Mouse (Mus musculus): ENCODE results near the gene Gfm1. TPM values are rescaled to one million over a fixed set of nuclear protein-coding genes. Genes with fewer than 3 reads are reported as not detected.
A peak's percentile ranks its signal among the peaks of the same experiment; 100 is the strongest.

Gfm1 gene
- total and polyA plus RNA-seq, 3 experiments = 47.0 to 98.9 (median 74.9) TPM

GRCm38 (mm10) chr3:67447143-67447542 lies 17.2 kb downstream of the Gfm1 start:
- DNase-seq (ENCODE audit: extremely low read depth) = peak; percentile 12
- no peaks in the 10 kb centered on the region for H3K27me3 ChIP-seq (replicated peaks)

GRCm38 (mm10) chr3:67449660-67450059 lies 19.8 kb downstream of the Gfm1 start:
- Histone ChIP-seq H3K9ac (ENCODE audit: insufficient read depth, low read depth) (no peak overlapping the region), H3K4me1 (ENCODE audit: control insufficient read depth in 1 of 2, insufficient read depth in 2 of 2) (no peaks in the 10 kb centered on the region), H3K9me3 (replicated peaks; ENCODE audit: low read length) (peaks cover 2% of the 10 kb centered on the region), H3K27ac (ENCODE audit: insufficient read depth, low read depth) (no peak overlapping the region; the same call in 1 of the 2 replicates), H3K79me2 (replicated peaks; ENCODE audit: control insufficient read depth, extremely low read depth, insufficient read depth, poor library complexity, severe bottlenecking) (no peaks in the 10 kb centered on the region), H3K27me3 (replicated peaks) (no peaks in the 10 kb centered on the region), H3K4me2 (ENCODE audit: insufficient read depth, low read depth, poor library complexity, severe bottlenecking) (no peak overlapping the region), H3K36me3 (replicated peaks in 1 of 2; ENCODE audit: control insufficient read depth in 1 of 2, insufficient read depth in 1 of 2, low read length in 1 of 2) (peaks cover 58 to 89% of the 10 kb centered on the region in 2 experiments), H3K4me3 (replicated peaks in 1 of 3; ENCODE audit: low read depth in 2 of 3, low read length in 2 of 3, poor library complexity in 1 of 3) (no peak overlapping the region)
- in situ Hi-C loops (cut with MboI; ENCODE audit: low pct_ligation_motif_present, low pct_unique_long_range_greater_than_20kb, low sequenced_read_pairs) (no loop called here), dilution Hi-C loops (cut with MboI; ENCODE audit: extremely low pct_ligation_motif_present, extremely low pct_unique_long_range_greater_than_20kb, low sequenced_read_pairs) (no loop called here)
- DNase-seq (ENCODE audit: extremely low read depth) = no peak
- no peak for TF ChIP-seq ETS1 (conservative IDR thresholded peaks at IDR 0.05; ENCODE audit: low read depth, low read length)
- TF ChIP-seq ZKSCAN1 (IDR thresholded peaks at IDR 0.05; ENCODE audit: borderline replicate concordance, low read depth, low read length) = no peak
- no peak for TF ChIP-seq TCF12 (IDR thresholded peaks at IDR 0.05; ENCODE audit: low read depth, low read length)
- TF ChIP-seq SIN3A (IDR thresholded peaks at IDR 0.05; ENCODE audit: low read length) = no peak
- TF ChIP-seq CTCF (conservative IDR thresholded peaks at IDR 0.05 in 1 of 2, IDR thresholded peaks at IDR 0.05 in 1 of 2; ENCODE audit: low read depth in 2 of 2, low read length in 2 of 2) = no peak
- no peak for TF ChIP-seq KAT2A (IDR thresholded peaks at IDR 0.05; ENCODE audit: insufficient replicate concordance, low read length)
- TF ChIP-seq NRF1 (IDR thresholded peaks at IDR 0.05; ENCODE audit: low read depth, low read length) = no peak
- TF ChIP-seq EP300 (IDR thresholded peaks at IDR 0.05; ENCODE audit: low read length) = no peak
- TF ChIP-seq ELF1 (IDR thresholded peaks at IDR 0.05; ENCODE audit: low read depth, low read length) = no peak
- no peak for TF ChIP-seq JUN (IDR thresholded peaks at IDR 0.05; ENCODE audit: insufficient read depth, low read depth, low read length)

More at GRCm38 (mm10) chr3:67447143-67447542, 17.2 kb downstream of the Gfm1 start:
- dilution Hi-C loops (cut with MboI; ENCODE audit: extremely low pct_ligation_motif_present, extremely low pct_unique_long_range_greater_than_20kb, low sequenced_read_pairs) (no loop called here), in situ Hi-C loops (cut with MboI; ENCODE audit: low pct_ligation_motif_present, low pct_unique_long_range_greater_than_20kb, low sequenced_read_pairs) (no loop called here)
- Histone ChIP-seq H3K9ac (ENCODE audit: insufficient read depth, low read depth) (no peak overlapping the region), H3K79me2 (replicated peaks; ENCODE audit: control insufficient read depth, extremely low read depth, insufficient read depth, poor library complexity, severe bottlenecking) (no peaks in the 10 kb centered on the region), H3K27ac (ENCODE audit: insufficient read depth, low read depth) (no peak overlapping the region), H3K4me2 (ENCODE audit: insufficient read depth, low read depth, poor library complexity, severe bottlenecking) (no peak overlapping the region), H3K36me3 (replicated peaks in 1 of 2; ENCODE audit: control insufficient read depth in 1 of 2, insufficient read depth in 1 of 2, low read length in 1 of 2) (peaks cover 59 to 93% of the 10 kb centered on the region in 2 experiments), H3K9me3 (replicated peaks; ENCODE audit: low read length) (peaks cover 2% of the 10 kb centered on the region), H3K4me3 (replicated peaks in 1 of 3; ENCODE audit: low read depth in 2 of 3, low read length in 2 of 3, poor library complexity in 1 of 3) (no peak overlapping the region), H3K4me1 (ENCODE audit: control insufficient read depth in 1 of 2, insufficient read depth in 2 of 2) (no peaks in the 10 kb centered on the region)
- TF ChIP-seq CTCF (conservative IDR thresholded peaks at IDR 0.05 in 1 of 2, IDR thresholded peaks at IDR 0.05 in 1 of 2; ENCODE audit: low read depth in 2 of 2, low read length in 2 of 2) = peak in 1 of 2 experiments; percentile 35; a peak in 2 of 4 replicates
- TF ChIP-seq BHLHE40 (IDR thresholded peaks at IDR 0.05; ENCODE audit: low read depth, low read length) = no peak

DNA sequence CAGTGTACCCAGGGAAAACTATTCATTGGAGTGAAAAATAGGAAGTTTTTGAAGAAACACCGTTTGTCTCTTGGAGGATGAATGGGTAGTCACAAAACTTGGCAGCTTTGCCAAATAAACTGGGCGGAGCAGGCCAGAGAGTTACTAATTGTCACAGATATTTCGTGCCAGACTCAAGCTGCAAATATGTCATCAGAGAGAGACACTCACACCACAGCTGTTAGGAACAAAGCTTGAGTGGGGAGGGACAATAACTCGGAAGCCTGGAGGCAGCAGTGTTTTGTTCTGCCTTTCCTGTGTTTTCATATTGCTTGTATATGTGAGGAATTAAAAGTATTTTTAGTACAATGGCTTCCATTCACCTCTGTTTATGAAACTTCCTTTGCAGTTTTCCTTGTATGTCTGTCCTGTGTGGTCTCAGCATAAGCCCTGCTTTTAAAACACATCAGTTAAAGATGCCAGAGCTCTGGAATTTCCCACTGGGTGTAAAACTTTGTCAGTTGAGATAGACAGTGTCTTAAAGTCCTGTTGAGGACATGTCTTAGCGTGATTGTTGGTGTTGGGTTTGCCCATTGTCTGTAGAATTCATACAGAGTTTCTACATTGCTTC lies 20.8 kb downstream of the Gfm1 start:
- Histone ChIP-seq H3K36me3 (replicated peaks in 1 of 2; ENCODE audit: control insufficient read depth in 1 of 2, insufficient read depth in 1 of 2, low read length in 1 of 2) (peaks cover 65 to 90% of the 10 kb centered on the region in 2 experiments), H3K79me2 (replicated peaks; ENCODE audit: control insufficient read depth, extremely low read depth, insufficient read depth, poor library complexity, severe bottlenecking) (no peaks in the 10 kb centered on the region), H3K9me3 (replicated peaks; ENCODE audit: low read length) (peaks cover 2% of the 10 kb centered on the region), H3K4me1 (ENCODE audit: control insufficient read depth in 1 of 2, insufficient read depth in 2 of 2) (no peaks in the 10 kb centered on the region), H3K4me2 (ENCODE audit: insufficient read depth, low read depth, poor library complexity, severe bottlenecking) (no peak overlapping the region), H3K27me3 (replicated peaks) (no peaks in the 10 kb centered on the region), H3K9ac (ENCODE audit: insufficient read depth, low read depth) (no peak overlapping the region), H3K27ac (ENCODE audit: insufficient read depth, low read depth) (no peak overlapping the region), H3K4me3 (replicated peaks in 1 of 3; ENCODE audit: low read depth in 2 of 3, low read length in 2 of 3, poor library complexity in 1 of 3) (no peak overlapping the region)
- in situ Hi-C loops (cut with MboI; ENCODE audit: low pct_ligation_motif_present, low pct_unique_long_range_greater_than_20kb, low sequenced_read_pairs) = no loop called here
- no peak for DNase-seq (ENCODE audit: extremely low read depth)
- TF ChIP-seq SIN3A (IDR thresholded peaks at IDR 0.05; ENCODE audit: low read length) (no peak), USF2 (conservative IDR thresholded peaks at IDR 0.05; ENCODE audit: low read depth, low read length) (no peak), MEF2A (IDR thresholded peaks at IDR 0.05; ENCODE audit: borderline replicate concordance, low read depth, low read length) (no peak), RCOR1 (conservative IDR thresholded peaks at IDR 0.05; ENCODE audit: low read depth, low read length) (no peak), POLR2A (IDR thresholded peaks at IDR 0.05; ENCODE audit: low read depth, low read length) (no peak), IRF4 (IDR thresholded peaks at IDR 0.05; ENCODE audit: low read depth, low read length) (no peak), ZKSCAN1 (IDR thresholded peaks at IDR 0.05; ENCODE audit: borderline replicate concordance, low read depth, low read length) (no peak), NRF1 (IDR thresholded peaks at IDR 0.05; ENCODE audit: low read depth, low read length) (no peak), CHD1 (IDR thresholded peaks at IDR 0.05; ENCODE audit: low read depth, low read length) (no peak)
- dilution Hi-C loops (cut with MboI; ENCODE audit: extremely low pct_ligation_motif_present, extremely low pct_unique_long_range_greater_than_20kb, low sequenced_read_pairs) = no loop called here

Measured in CH12.LX (cell line).